Mouse (Mus musculus) limb, embryonic 10.5 days (tissue): ENCODE measurements at regions not wholly inside any gene's neighbourhood (a gene's known extent, or its start where the extent isn't known, plus 50 kb on each side); places are given as distances from the start of the nearest gene placed in this dataset.

Experiments used
- DNase-seq: peaks from one replicate; pipeline ENCODE4 v3.0.0-alpha.2; 2017; ENCODE audit warnings: low spot score
- H3K27ac ChIP-seq: fragments of 300-500 bp; sonication (generic); 2 replicates; pipeline ENCODE4 v1.5.1; 2016; ENCODE audit warnings: mild to moderate bottlenecking
- H3K27me3 ChIP-seq: fragments of 300-500 bp; sonication (generic); 2 replicates; pipeline ENCODE4 v1.6.1; 2016; ENCODE audit warnings: low read depth, mild to moderate bottlenecking; ENCODE audit not compliant: poor library complexity, severe bottlenecking
- H3K36me3 ChIP-seq: fragments of 300-500 bp; sonication (generic); 2 replicates; pipeline ENCODE4 v1.6.1; 2016; ENCODE audit warnings: mild to moderate bottlenecking, moderate library complexity
- H3K4me1 ChIP-seq: fragments of 300-500 bp; sonication (generic); 2 replicates; pipeline ENCODE4 v1.6.1; 2016
- H3K4me3 ChIP-seq: fragments of 300-500 bp; sonication (generic); 2 replicates; pipeline ENCODE4 v1.5.1; 2016; ENCODE audit warnings: mild to moderate bottlenecking, moderate library complexity
- H3K9me3 ChIP-seq: fragments of 300-500 bp; sonication (generic); replicated peaks from 2 replicates; pipeline ENCODE4 v1.6.1; 2016; ENCODE audit warnings: mild to moderate bottlenecking
- WGBS: fragments of 180-500 bp; shearing (Covaris S2); methylation state at CpG from one replicate; pipeline ENCODE4 v1.1.7; 2016; 5-methylcytosine and 5-hydroxymethylcytosine counted together

GRCm38 (mm10) chr4:54852991-54853925 is 91.6 kb upstream of the Zfp462 start:
- WGBS, result 89% methylated on average over 7 of the region's 7 CpGs

GRCm38 (mm10) chr4:54858604-54859003 is 86.2 kb upstream of the Zfp462 start:
- H3K4me1 ChIP-seq, result no peaks in the 10 kb centered on the region
- no peak overlapping the region for H3K27ac ChIP-seq
- H3K36me3 ChIP-seq, result no peaks in the 10 kb centered on the region
- 100% methylated on average over 3 of the region's 3 CpGs for WGBS
- no peak for DNase-seq
- H3K9me3 ChIP-seq, result no peaks in the 10 kb centered on the region
- H3K27me3 ChIP-seq, result no peaks in the 10 kb centered on the region
- H3K4me3 ChIP-seq, result no peak overlapping the region

More at GRCm38 (mm10) chr4:54852991-54853925, 91.6 kb upstream of the Zfp462 start:
- H3K4me3 ChIP-seq, result no peak overlapping the region
- no peaks in the 10 kb centered on the region for H3K27me3 ChIP-seq
- no peaks in the 10 kb centered on the region for H3K4me1 ChIP-seq
- no peaks in the 10 kb centered on the region for H3K9me3 ChIP-seq
- H3K36me3 ChIP-seq, result no peaks in the 10 kb centered on the region
- H3K27ac ChIP-seq, result no peak overlapping the region
- DNase-seq, result no peak

- 77% methylated on average over 2 of the region's 2 CpGs for WGBS
- no peaks in the 10 kb centered on the region for H3K36me3 ChIP-seq
- no peak overlapping the region for H3K27ac ChIP-seq
- no peaks in the 10 kb centered on the region for H3K27me3 ChIP-seq
- no peaks in the 10 kb centered on the region for H3K9me3 ChIP-seq
- H3K4me3 ChIP-seq, result no peak overlapping the region
- DNase-seq, result no peak
- no peaks in the 10 kb centered on the region for H3K4me1 ChIP-seq
Observed at GRCm38 (mm10) chr4:54866062-54866461, 78.8 kb upstream of the Zfp462 start.

GRCm38 (mm10) chr4:54874136-54874827 is 70.6 kb upstream of the Zfp462 start:
- Histone ChIP-seq H3K4me1 (no peaks in the 10 kb centered on the region), H3K27me3 (no peaks in the 10 kb centered on the region), H3K27ac (no peak overlapping the region), H3K9me3 (no peaks in the 10 kb centered on the region), H3K4me3 (no peak overlapping the region), H3K36me3 (no peaks in the 10 kb centered on the region)
- no peak for DNase-seq
- 94% methylated on average over 13 of the region's 13 CpGs for WGBS

- no peak overlapping the region for H3K27ac ChIP-seq
- H3K9me3 ChIP-seq, result no peaks in the 10 kb centered on the region
Observed at GRCm38 (mm10) chr4:54875506-54875905, 69.3 kb upstream of the Zfp462 start.

GRCm38 (mm10) chr4:54877361-54877760 is 67.5 kb upstream of the Zfp462 start:
- DNase-seq, result no peak
- H3K27ac ChIP-seq, result no peak overlapping the region
- H3K9me3 ChIP-seq, result no peaks in the 10 kb centered on the region
- no peak overlapping the region for H3K4me3 ChIP-seq
- no peaks in the 10 kb centered on the region for H3K36me3 ChIP-seq
- no peaks in the 10 kb centered on the region for H3K4me1 ChIP-seq
- 88% methylated on average over 2 of the region's 2 CpGs for WGBS
- no peaks in the 10 kb centered on the region for H3K27me3 ChIP-seq

More at GRCm38 (mm10) chr4:54875506-54875905, 69.3 kb upstream of the Zfp462 start:
- 96% methylated on average over 8 of the region's 8 CpGs for WGBS
- Histone ChIP-seq H3K36me3 (no peaks in the 10 kb centered on the region), H3K27me3 (no peaks in the 10 kb centered on the region), H3K4me3 (no peak overlapping the region), H3K4me1 (no peaks in the 10 kb centered on the region)
- no peak for DNase-seq

- Histone ChIP-seq H3K9me3 (no peaks in the 10 kb centered on the region), H3K27ac (no peak overlapping the region), H3K27me3 (no peaks in the 10 kb centered on the region), H3K4me1 (no peaks in the 10 kb centered on the region), H3K36me3 (no peaks in the 10 kb centered on the region), H3K4me3 (no peak overlapping the region)
- 94% methylated on average over 3 of the region's 3 CpGs for WGBS
- DNase-seq, result no peak
Observed at GRCm38 (mm10) chr4:54878531-54878930, 66.3 kb upstream of the Zfp462 start.

- no peaks in the 10 kb centered on the region for H3K27me3 ChIP-seq
- H3K4me3 ChIP-seq, result no peak overlapping the region
- H3K9me3 ChIP-seq, result no peaks in the 10 kb centered on the region
- no peaks in the 10 kb centered on the region for H3K4me1 ChIP-seq
- 84% methylated on average over 5 of the region's 5 CpGs for WGBS
- H3K27ac ChIP-seq, result peak overlapping the region; percentile 56; the same call in 1 of the 2 replicates
- DNase-seq, result no peak
- no peaks in the 10 kb centered on the region for H3K36me3 ChIP-seq
Observed at GRCm38 (mm10) chr4:54893288-54893687, 51.6 kb upstream of the Zfp462 start.
